Mouse (Mus musculus) limb, embryonic 14.5 days (tissue): ENCODE results near the gene Gsta2. TPM values are rescaled to one million over a fixed set of nuclear protein-coding genes. Genes with fewer than 3 reads are reported as not detected.

Source experiments
- ATAC-seq: fragments of 200-750 bp; cut with Nextera tagmentation; 2 replicates; pipeline ENCODE4 v1.8.0; 2017; ENCODE audit warnings: low read depth, moderate number of reproducible peaks, moderate TSS enrichment; ENCODE audit not compliant: low FRiP score
- DNase-seq: peaks from one replicate; pipeline ENCODE4 v3.0.0-alpha.2; 2015; ENCODE audit warnings: low spot score
- H3K27ac ChIP-seq: fragments of 300-500 bp; sonication (generic); replicated peaks from 2 replicates; pipeline ENCODE4 v1.5.1; 2014; ENCODE audit warnings: low read depth, mild to moderate bottlenecking, low read length, moderate library complexity, mixed read lengths
- H3K27me3 ChIP-seq: fragments of 300-500 bp; sonication (generic); 2 replicates; pipeline ENCODE4 v1.6.1; 2014; ENCODE audit warnings: low read length, mixed read lengths; ENCODE audit not compliant: control insufficient read depth, insufficient read depth
- H3K36me3 ChIP-seq: fragments of 300-500 bp; sonication (generic); 2 replicates; pipeline ENCODE4 v1.6.1; 2014; ENCODE audit warnings: mild to moderate bottlenecking, low read length, moderate library complexity, mixed read lengths; ENCODE audit not compliant: control insufficient read depth, insufficient read depth
- H3K4me1 ChIP-seq: fragments of 300-500 bp; sonication (generic); 2 replicates; pipeline ENCODE4 v1.6.1; 2014; ENCODE audit warnings: antibody characterized with exemption, low read length, mixed read lengths; ENCODE audit not compliant: control insufficient read depth, insufficient read depth
- H3K4me2 ChIP-seq: fragments of 300-500 bp; sonication (generic); replicated peaks from 2 replicates; pipeline ENCODE4 v1.6.1; 2014; ENCODE audit warnings: low read depth, mild to moderate bottlenecking, low read length, moderate library complexity; ENCODE audit not compliant: severe bottlenecking
- H3K4me3 ChIP-seq: fragments of 300-500 bp; sonication (generic); replicated peaks from 2 replicates; pipeline ENCODE4 v1.5.1; 2014; ENCODE audit warnings: low read length
- H3K9ac ChIP-seq: fragments of 300-500 bp; sonication (generic); 2 replicates; pipeline ENCODE4 v1.6.1; 2014; ENCODE audit warnings: mild to moderate bottlenecking, low read depth, low read length, moderate library complexity; ENCODE audit not compliant: severe bottlenecking
- H3K9me3 ChIP-seq: fragments of 300-500 bp; sonication (generic); 2 replicates; pipeline ENCODE4 v1.6.1; 2016; ENCODE audit warnings: low read length; ENCODE audit not compliant: control insufficient read depth
- POLR2A ChIP-seq: fragments of 200-500 bp; IDR thresholded peaks from 2 replicates; pipeline ENCODE4 v1.8.0; 2012; ENCODE audit warnings: inconsistent platforms, mild to moderate bottlenecking, moderate library complexity, borderline replicate concordance; ENCODE audit not compliant: insufficient read depth, insufficient read length; ENCODE audit errors: extremely low read depth
- WGBS: fragments of 180-500 bp; shearing (Covaris S2); extraction: QIAGEN DNeasy Blood & Tissue Kit; methylation state at CpG from one replicate; pipeline ENCODE4 v1.1.7; 2014; 5-methylcytosine and 5-hydroxymethylcytosine counted together
- polyA plus RNA-seq, 2 experiments: library from polyadenylated mRNA; depleted of rRNA in 1 of 2; stranded (reverse) in 1 of 2; unstranded in 1 of 2; fragments of >200 nt; fragmentation: Nextera tagmentation in 1 of 2; extraction: Ambion mirVana in 1 of 2; gene quantifications; 2 replicates each; pipeline versions ENCODE4 v1.2.1 to v1.2.3; 2012 to 2014

Gsta2 gene
- polyA plus RNA-seq, 2 experiments, result 3.0 to 7.8 TPM

- no peak overlapping the region for H3K4me2 ChIP-seq
- no peaks in the 10 kb centered on the region for H3K4me1 ChIP-seq
- H3K9me3 ChIP-seq, result no peaks in the 10 kb centered on the region
- TF ChIP-seq POLR2A, result no peak
- H3K4me3 ChIP-seq, result no peak overlapping the region
- H3K27me3 ChIP-seq, result no peaks in the 10 kb centered on the region
- ATAC-seq (no peak), DNase-seq (no peak)
- H3K9ac ChIP-seq, result no peak overlapping the region
- H3K27ac ChIP-seq, result no peak overlapping the region
- H3K36me3 ChIP-seq, result no peaks in the 10 kb centered on the region
- WGBS, result 62% methylated on average over 13 of the region's 13 CpGs
Measured at GRCm38 (mm10) chr9:78365850-78366544, 10.4 kb upstream of the Gsta2 start.

DNA sequence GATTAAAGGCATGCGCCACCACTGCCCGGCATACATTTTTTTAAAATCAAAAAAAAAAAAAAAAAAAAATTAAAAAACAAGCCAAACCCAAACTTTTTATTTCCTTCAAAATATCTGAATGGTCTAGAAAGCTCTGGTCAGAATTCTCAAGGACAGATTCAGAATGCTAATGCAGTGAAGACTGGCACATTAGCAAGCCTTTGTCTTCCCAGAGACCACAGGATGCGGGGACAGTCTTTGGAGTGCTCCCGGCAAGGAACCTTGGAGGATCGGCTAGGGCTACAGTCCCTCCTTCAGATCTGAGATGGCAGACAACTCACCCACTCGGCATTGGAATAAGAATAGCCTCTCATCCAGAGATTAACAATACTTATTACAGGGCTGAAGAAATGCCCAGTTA is 9.1 kb upstream of the Gsta2 start:
- Histone ChIP-seq H3K9ac (no peak overlapping the region), H3K27me3 (no peaks in the 10 kb centered on the region), H3K9me3 (no peaks in the 10 kb centered on the region), H3K4me1 (no peaks in the 10 kb centered on the region), H3K36me3 (no peaks in the 10 kb centered on the region), H3K27ac (no peak overlapping the region), H3K4me3 (no peak overlapping the region), H3K4me2 (no peak overlapping the region)
- TF ChIP-seq POLR2A, result no peak
- no peak for DNase-seq
- ATAC-seq, result no peak
- 86% methylated on average over 6 of the region's 6 CpGs for WGBS

- no peaks in the 10 kb centered on the region for H3K27me3 ChIP-seq
- no peak for TF ChIP-seq POLR2A
- WGBS, result 53% methylated on average over 6 of the region's 6 CpGs
- no peak for ATAC-seq
- no peak overlapping the region for H3K9ac ChIP-seq
- H3K9me3 ChIP-seq, result no peaks in the 10 kb centered on the region
- no peaks in the 10 kb centered on the region for H3K4me1 ChIP-seq
- no peak overlapping the region for H3K4me2 ChIP-seq
- H3K36me3 ChIP-seq, result no peaks in the 10 kb centered on the region
- no peak overlapping the region for H3K4me3 ChIP-seq
- DNase-seq, result no peak
- no peak overlapping the region for H3K27ac ChIP-seq
Measured at GRCm38 (mm10) chr9:78363374-78363773, 7.8 kb upstream of the Gsta2 start.

- Histone ChIP-seq H3K9me3 (no peaks in the 10 kb centered on the region), H3K27ac (no peak overlapping the region), H3K36me3 (no peaks in the 10 kb centered on the region), H3K27me3 (no peaks in the 10 kb centered on the region), H3K4me1 (no peaks in the 10 kb centered on the region), H3K4me2 (no peak overlapping the region), H3K4me3 (no peak overlapping the region), H3K9ac (no peak overlapping the region)
- ATAC-seq, result no peak
- no peak for DNase-seq
- TF ChIP-seq POLR2A, result no peak
- 45% methylated on average over 2 of the region's 2 CpGs for WGBS
Measured at GRCm38 (mm10) chr9:78360484-78360872, 4.9 kb upstream of the Gsta2 start.

DNA sequence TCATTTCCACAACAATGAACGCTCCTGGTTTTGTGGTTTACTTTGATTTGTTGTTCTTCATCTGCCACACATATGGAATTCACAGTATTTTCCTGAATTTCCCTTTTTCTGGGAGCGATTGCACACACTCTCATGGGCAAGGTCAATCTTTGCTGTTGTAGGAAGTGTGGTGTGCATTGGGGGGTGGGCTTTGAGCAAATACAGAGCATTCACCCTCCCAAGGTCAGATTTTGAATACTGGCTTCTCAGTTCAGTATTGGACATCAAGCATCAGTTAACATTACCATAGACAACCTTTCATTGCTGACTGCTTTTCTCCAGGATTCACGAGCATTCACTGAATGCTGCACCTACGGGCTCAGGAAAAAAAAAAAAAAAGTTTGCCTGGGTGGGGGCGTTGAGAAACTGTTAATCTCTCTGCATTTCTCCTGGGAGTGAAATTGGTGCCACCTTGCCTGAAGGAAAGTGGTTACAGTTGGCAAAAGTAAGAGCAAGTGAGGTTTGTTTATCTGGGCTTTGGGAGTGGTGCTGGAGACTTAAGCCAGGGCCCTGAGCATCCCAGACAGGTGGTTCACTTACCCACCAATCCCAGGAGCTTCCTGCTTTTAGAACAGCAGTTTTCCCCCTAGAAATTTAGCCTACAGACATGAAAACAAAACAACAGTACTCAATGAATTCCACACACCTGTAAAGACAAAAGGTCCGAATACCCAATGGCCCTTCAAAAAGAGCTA is 4.3 kb upstream of the Gsta2 start:
- Histone ChIP-seq H3K4me1 (no peaks in the 10 kb centered on the region), H3K27me3 (no peaks in the 10 kb centered on the region), H3K4me2 (no peak overlapping the region), H3K9me3 (no peaks in the 10 kb centered on the region), H3K9ac (no peak overlapping the region), H3K36me3 (no peaks in the 10 kb centered on the region), H3K27ac (no peak overlapping the region), H3K4me3 (no peak overlapping the region)
- ATAC-seq, result no peak
- no peak for DNase-seq
- 76% methylated on average over 6 of the region's 6 CpGs for WGBS
- no peak for TF ChIP-seq POLR2A
